Comparison of ENCODE assay signal across 7 mouse cellular contexts in the genomic region with DNA sequence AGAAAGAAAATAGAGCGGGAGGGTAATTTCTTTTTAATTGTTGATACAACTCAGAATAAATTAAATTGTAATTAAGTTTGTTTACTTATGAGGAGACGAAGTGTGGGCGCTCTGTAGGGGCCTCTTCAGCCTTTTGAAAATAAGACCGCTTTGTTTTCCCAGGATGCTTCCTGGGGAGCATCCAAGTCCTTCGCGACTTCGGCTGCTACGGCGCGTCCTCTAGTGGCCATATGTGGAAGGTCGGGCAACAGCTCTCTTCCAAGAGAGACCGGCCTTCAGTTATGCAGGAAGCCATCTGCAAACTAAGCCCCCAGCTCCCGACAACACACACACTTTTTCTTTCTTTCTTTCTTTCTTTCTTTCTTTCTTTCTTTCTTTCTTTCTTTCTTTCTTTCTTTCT. TPM values are rescaled to one million over a fixed set of nuclear protein-coding genes. Genes with fewer than 3 reads are reported as not detected.
A peak's percentile ranks its signal among the peaks of the same experiment; 100 is the strongest.
DNase-seq lines count a peak whose midpoint lies in the region; ATAC-seq and TF ChIP-seq lines count a peak whose summit lies in the region.

No protein-coding gene starts in this region.

- 4% methylated on average over 13 of the region's 13 CpGs for WGBS in heart, adult 2 months
- 3% methylated on average over 13 of the region's 13 CpGs for WGBS in limb, embryonic 14.5 days

- H3K4me3 ChIP-seq in heart, adult 2 months: no peak overlapping the region
- H3K4me3 ChIP-seq in limb, embryonic 14.5 days (replicated peaks; ENCODE audit: low read length): peak overlapping the region; percentile 11; the same call in 1 of the 2 replicates

- no peaks in the 10 kb centered on the region for H3K9me3 ChIP-seq in limb, embryonic 14.5 days (ENCODE audit: control insufficient read depth, low read length)

- H3K27ac ChIP-seq in heart, adult 2 months: no peak overlapping the region
- H3K27ac ChIP-seq in limb, embryonic 14.5 days (replicated peaks; ENCODE audit: low read depth, low read length): no peak overlapping the region

- H3K36me3 ChIP-seq in heart, adult 2 months (ENCODE audit: control insufficient read depth, insufficient read depth, low read length): no peaks in the 10 kb centered on the region
- no peaks in the 10 kb centered on the region for H3K36me3 ChIP-seq in limb, embryonic 14.5 days (ENCODE audit: control insufficient read depth, insufficient read depth, low read length)

- intact Hi-C loops in heart, adult 2 months (cut with DNase I): loop anchor here (5.0 kb wide), 4 partner anchors 55 to 140 kb away; partner anchors contain the start of gene Smg1

- no peak for TF ChIP-seq POLR2A in heart, adult 2 months (IDR thresholded peaks at IDR 0.05; ENCODE audit: insufficient read depth, low read depth, low read length)
- TF ChIP-seq POLR2A in limb, embryonic 14.5 days (IDR thresholded peaks at IDR 0.05; ENCODE audit: borderline replicate concordance, extremely low read depth, insufficient read depth, insufficient read length): no peak

- no peaks in the 10 kb centered on the region for H3K27me3 ChIP-seq in heart, adult 2 months (ENCODE audit: control insufficient read depth, insufficient read depth, low read length)
- H3K27me3 ChIP-seq in limb, embryonic 14.5 days (ENCODE audit: control insufficient read depth, insufficient read depth, low read length): no peaks in the 10 kb centered on the region

- TF ChIP-seq EP300 in heart, adult 2 months (IDR thresholded peaks at IDR 0.05; ENCODE audit: insufficient read depth, low read depth, low read length): peak; percentile 84

- ATAC-seq in limb, embryonic 14.5 days (ENCODE audit: low FRiP score, low read depth): peak; percentile 67; the same call in 1 of the 2 replicates
- ATAC-seq in monocyte, adult 5-6 weeks (replicated peaks; ENCODE audit: insufficient number of reproducible peaks, low FRiP score, low TSS enrichment, poor library complexity, severe bottlenecking): peak; percentile 59; the same call in 1 of the 2 replicates

- no peak overlapping the region for H3K9ac ChIP-seq in heart, adult 2 months (ENCODE audit: low read depth, low read length)
- no peak overlapping the region for H3K9ac ChIP-seq in limb, embryonic 14.5 days (ENCODE audit: low read depth, low read length, severe bottlenecking)

- no peaks in the 10 kb centered on the region; the same call in 1 of the 2 replicates for H3K4me1 ChIP-seq in heart, adult 2 months (ENCODE audit: control insufficient read depth, insufficient read depth, low read length)
- H3K4me1 ChIP-seq in limb, embryonic 14.5 days (ENCODE audit: control insufficient read depth, insufficient read depth, low read length): no peaks in the 10 kb centered on the region

- peak; percentile 93 for TF ChIP-seq CTCF in heart, adult 2 months (IDR thresholded peaks at IDR 0.05)

- no peaks in the 10 kb centered on the region for H3K79me2 ChIP-seq in heart, adult 2 months (replicated peaks; ENCODE audit: control insufficient read depth, insufficient read depth, low read length)

- DNase-seq in adrenal gland, adult 2 months: peak; percentile 80
- DNase-seq in embryo, embryonic 9.5 days (ENCODE audit: extremely low spot score): peak; percentile 82
- peak; percentile 75 to 89 for DNase-seq in heart, adult 2 months
- peak; percentile 61 to 81 for DNase-seq in kidney, adult 8-10 months
- DNase-seq in limb, embryonic 14.5 days (ENCODE audit: low spot score): peak; percentile 76
- DNase-seq in spleen, postnatal 36 days (ENCODE audit: low spot score in 2 of 2): peak; percentile 48

- H3K4me2 ChIP-seq in limb, embryonic 14.5 days (replicated peaks; ENCODE audit: low read depth, low read length, severe bottlenecking): peak overlapping the region; percentile 35

RNA-seq across cellular contexts. Expression of gene Smg1, which starts 54.1 kb away (rescaled TPM):
- 10 to 100 TPM; 29.9 to 44.5 TPM for total RNA-seq in adrenal gland, adult 2 months (2021)
- polyA plus RNA-seq in adrenal gland, adult 2 months (2012; rRNA removed): 38.4 and 39.7 TPM in 2 replicates
- total RNA-seq in heart, adult 2 months (2021): 10 to 100 TPM; 31.3 to 32.4 TPM
- 12.6 and 23.1 TPM in 2 replicates for polyA plus RNA-seq in heart, adult 2 months (2012; rRNA removed)
- 42.8 and 45.4 TPM in 2 replicates for polyA plus RNA-seq in limb, embryonic 14.5 days (2012; rRNA removed)
- 21.6 and 23.9 TPM in 2 replicates for polyA plus RNA-seq in limb, embryonic 14.5 days (2014; fragmentation: Nextera tagmentation; extraction: Ambion mirVana)
- total RNA-seq in monocyte, adult 5-6 weeks (2017): 80.6 to 144 TPM (median 86.0 TPM) in 3 replicates
